Mouse (Mus musculus) bone marrow, adult 2 months (tissue): Measurements from ENCODE around the gene Mid1.

Experiments used
- CTCF ChIP-seq: fragments of 200-500 bp; IDR thresholded peaks from 2 replicates; pipeline ENCODE4 v1.5.1; 2011; ENCODE audit warnings: low read length, control low read depth; ENCODE audit not compliant: control insufficient read depth, insufficient read depth
- POLR2A ChIP-seq: fragments of 200-500 bp; IDR thresholded peaks from 2 replicates; pipeline ENCODE4 v1.6.1; 2011; ENCODE audit warnings: low read depth, mild to moderate bottlenecking, control low read depth, low read length, borderline replicate concordance; ENCODE audit not compliant: control insufficient read depth

GRCm38 (mm10) chrX:169811318-169811717, 126.3 kb downstream of the Mid1 start:
- TF ChIP-seq CTCF (no peak), POLR2A (no peak)
